Mouse (Mus musculus): Measurements from ENCODE around the gene Ninj2. TPM values are rescaled to one million over a fixed set of nuclear protein-coding genes. Genes with fewer than 3 reads are reported as not detected.

Gene Ninj2
- total and polyA plus RNA-seq, 3 experiments, result 0.08 TPM; not detected in 2

DNA sequence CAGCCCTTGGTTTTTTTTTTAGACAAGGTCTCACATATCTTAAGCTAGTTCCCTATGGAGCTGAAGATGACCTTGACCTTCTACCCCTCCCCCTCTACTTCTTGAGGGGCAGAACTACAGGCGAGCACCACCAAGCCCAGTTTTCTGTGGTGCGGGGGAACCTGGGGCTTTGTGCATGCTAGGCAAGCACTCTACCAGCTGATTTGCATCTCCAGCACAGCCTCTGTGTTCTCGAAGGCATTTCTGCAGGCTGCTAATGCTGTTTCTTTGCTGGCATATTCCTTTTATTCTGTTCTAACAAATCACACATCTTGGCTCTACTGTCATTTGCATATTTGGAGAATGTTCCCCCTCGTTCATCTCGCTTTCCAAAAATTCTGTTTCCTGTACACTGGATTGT is 6.2 kb downstream of the Ninj2 start:
- no peak overlapping the region for H3K27ac ChIP-seq (ENCODE audit: control insufficient read depth, low read depth, low read length)
- H3K9ac ChIP-seq (ENCODE audit: control insufficient read depth, low read depth, low read length, poor library complexity, severe bottlenecking), result no peak overlapping the region
- peaks cover 0 to 14% of the 10 kb centered on the region in 2 experiments; a peak in 2 of 4 replicates for H3K36me3 ChIP-seq (ENCODE audit: control insufficient read depth in 1 of 2, insufficient read depth in 2 of 2, low read length in 2 of 2)
- no peaks in the 10 kb centered on the region for H3K79me2 ChIP-seq (ENCODE audit: control insufficient read depth, insufficient read depth, low read length, poor library complexity)
- H3K9me3 ChIP-seq (replicated peaks; ENCODE audit: insufficient read depth, low read length), result no peaks in the 10 kb centered on the region
- peaks cover 2 to 14% of the 10 kb centered on the region in 2 experiments for H3K4me1 ChIP-seq (ENCODE audit: control insufficient read depth in 1 of 2, insufficient read depth in 2 of 2, low read length in 2 of 2)
- no peak for DNase-seq (ENCODE audit: low read depth, low spot score)
- TF ChIP-seq BHLHE40 (IDR thresholded peaks at IDR 0.05; ENCODE audit: borderline replicate concordance, low read depth, low read length) (no peak), ZNF384 (IDR thresholded peaks at IDR 0.05; ENCODE audit: low read depth, low read length) (no peak), MAFK (IDR thresholded peaks at IDR 0.05; ENCODE audit: borderline replicate concordance, low read depth, low read length) (no peak), GATA1 (IDR thresholded peaks at IDR 0.05; ENCODE audit: low read depth, low read length) (no peak), CTCF (IDR thresholded peaks at IDR 0.05 in 2 of 3, conservative IDR thresholded peaks at IDR 0.05 in 1 of 3; ENCODE audit: control insufficient read depth in 1 of 3, insufficient read depth in 1 of 3, low read depth in 2 of 3, low read length in 3 of 3, poor library complexity in 1 of 3, severe bottlenecking in 1 of 3) (no peak), ZKSCAN1 (IDR thresholded peaks at IDR 0.05; ENCODE audit: low read depth, low read length) (no peak), NRF1 (IDR thresholded peaks at IDR 0.05; ENCODE audit: insufficient read depth, low read depth, low read length, poor library complexity, severe bottlenecking) (no peak), E2F4 (IDR thresholded peaks at IDR 0.05; ENCODE audit: borderline replicate concordance, low read depth, low read length) (no peak), USF1 (IDR thresholded peaks at IDR 0.05; ENCODE audit: low read depth, low read length) (no peak), EP300 (IDR thresholded peaks at IDR 0.05; ENCODE audit: low read depth in 1 of 2, low read length in 2 of 2) (no peak)
- H3K27me3 ChIP-seq (ENCODE audit: control insufficient read depth in 1 of 2, insufficient read depth in 2 of 2, low read length in 2 of 2), result no peaks in the 10 kb centered on the region
- H3K4me3 ChIP-seq (ENCODE audit: control insufficient read depth in 1 of 2, insufficient read depth in 1 of 2, low read depth in 2 of 2, low read length in 2 of 2), result no peak overlapping the region

DNA sequence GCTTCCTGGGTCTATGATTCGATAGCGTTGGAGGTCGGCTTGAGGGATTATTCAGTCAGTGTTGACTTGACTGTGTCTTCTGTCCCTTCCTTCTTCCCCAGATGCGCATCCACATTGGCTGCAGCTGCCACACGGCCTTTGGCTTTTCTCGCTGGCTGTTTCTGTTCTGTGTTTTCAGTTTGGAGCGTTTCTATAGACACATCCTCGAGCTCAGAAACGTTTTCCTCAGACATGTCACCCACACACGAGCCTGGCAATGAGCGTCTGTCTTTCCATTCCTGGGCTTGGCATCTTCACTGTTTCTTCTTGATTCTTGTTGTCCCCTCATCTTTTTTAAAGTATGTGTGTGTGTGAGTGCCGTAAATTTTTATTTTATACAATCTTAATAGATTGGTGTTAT is 8.1 kb downstream of the Ninj2 start:
- H3K9ac ChIP-seq (ENCODE audit: control insufficient read depth, low read depth, low read length, poor library complexity, severe bottlenecking), result no peak overlapping the region
- peaks cover 0 to 14% of the 10 kb centered on the region in 2 experiments; a peak in 2 of 4 replicates for H3K36me3 ChIP-seq (ENCODE audit: control insufficient read depth in 1 of 2, insufficient read depth in 2 of 2, low read length in 2 of 2)
- no peak for DNase-seq (ENCODE audit: low read depth, low spot score)
- no peak overlapping the region for H3K27ac ChIP-seq (ENCODE audit: control insufficient read depth, low read depth, low read length)
- no peaks in the 10 kb centered on the region for H3K27me3 ChIP-seq (ENCODE audit: control insufficient read depth in 1 of 2, insufficient read depth in 2 of 2, low read length in 2 of 2)
- no peak overlapping the region for H3K4me3 ChIP-seq (ENCODE audit: control insufficient read depth in 1 of 2, insufficient read depth in 1 of 2, low read depth in 2 of 2, low read length in 2 of 2)
- no peaks in the 10 kb centered on the region for H3K9me3 ChIP-seq (replicated peaks; ENCODE audit: insufficient read depth, low read length)
- H3K79me2 ChIP-seq (ENCODE audit: control insufficient read depth, insufficient read depth, low read length, poor library complexity), result no peaks in the 10 kb centered on the region
- TF ChIP-seq ETS1 (IDR thresholded peaks at IDR 0.05; ENCODE audit: low read depth, low read length) (no peak), MYB (IDR thresholded peaks at IDR 0.05; ENCODE audit: low read depth, low read length) (no peak), SMC3 (IDR thresholded peaks at IDR 0.05; ENCODE audit: low read depth, low read length) (no peak), MYC (IDR thresholded peaks at IDR 0.05; ENCODE audit: low read depth, low read length) (no peak), MAZ (IDR thresholded peaks at IDR 0.05; ENCODE audit: low read depth, low read length) (no peak), HCFC1 (IDR thresholded peaks at IDR 0.05; ENCODE audit: low read depth, low read length) (no peak), MAFK (IDR thresholded peaks at IDR 0.05; ENCODE audit: borderline replicate concordance, low read depth, low read length) (no peak), TAL1 (IDR thresholded peaks at IDR 0.05; ENCODE audit: low read length) (no peak), KAT2A (conservative IDR thresholded peaks at IDR 0.05; ENCODE audit: low read depth, low read length) (no peak), POLR2A (IDR thresholded peaks at IDR 0.05; ENCODE audit: control insufficient read depth in 1 of 2, insufficient read depth in 1 of 2, low read depth in 1 of 2, low read length in 2 of 2, poor library complexity in 1 of 2) (no peak), BHLHE40 (IDR thresholded peaks at IDR 0.05; ENCODE audit: borderline replicate concordance, low read depth, low read length) (no peak), POLR2AphosphoS5 (IDR thresholded peaks at IDR 0.05; ENCODE audit: borderline replicate concordance, low read depth, low read length) (no peak), CHD2 (IDR thresholded peaks at IDR 0.05; ENCODE audit: low read length) (no peak), POLR2AphosphoS2 (IDR thresholded peaks at IDR 0.05; ENCODE audit: low read length) (no peak), NRF1 (IDR thresholded peaks at IDR 0.05; ENCODE audit: insufficient read depth, low read depth, low read length, poor library complexity, severe bottlenecking) (no peak), TBP (IDR thresholded peaks at IDR 0.05; ENCODE audit: low read depth, low read length) (no peak), RCOR1 (IDR thresholded peaks at IDR 0.05; ENCODE audit: low read depth, low read length) (no peak), USF2 (IDR thresholded peaks at IDR 0.05; ENCODE audit: borderline replicate concordance in 1 of 2, insufficient read depth in 1 of 2, low read depth in 1 of 2, low read length in 2 of 2) (no peak)
- peaks cover 2 to 14% of the 10 kb centered on the region in 2 experiments for H3K4me1 ChIP-seq (ENCODE audit: control insufficient read depth in 1 of 2, insufficient read depth in 2 of 2, low read length in 2 of 2)

Data from MEL (cell line).